Mouse (Mus musculus): ENCODE results near the gene Mansc1.

Gene Mansc1

DNA sequence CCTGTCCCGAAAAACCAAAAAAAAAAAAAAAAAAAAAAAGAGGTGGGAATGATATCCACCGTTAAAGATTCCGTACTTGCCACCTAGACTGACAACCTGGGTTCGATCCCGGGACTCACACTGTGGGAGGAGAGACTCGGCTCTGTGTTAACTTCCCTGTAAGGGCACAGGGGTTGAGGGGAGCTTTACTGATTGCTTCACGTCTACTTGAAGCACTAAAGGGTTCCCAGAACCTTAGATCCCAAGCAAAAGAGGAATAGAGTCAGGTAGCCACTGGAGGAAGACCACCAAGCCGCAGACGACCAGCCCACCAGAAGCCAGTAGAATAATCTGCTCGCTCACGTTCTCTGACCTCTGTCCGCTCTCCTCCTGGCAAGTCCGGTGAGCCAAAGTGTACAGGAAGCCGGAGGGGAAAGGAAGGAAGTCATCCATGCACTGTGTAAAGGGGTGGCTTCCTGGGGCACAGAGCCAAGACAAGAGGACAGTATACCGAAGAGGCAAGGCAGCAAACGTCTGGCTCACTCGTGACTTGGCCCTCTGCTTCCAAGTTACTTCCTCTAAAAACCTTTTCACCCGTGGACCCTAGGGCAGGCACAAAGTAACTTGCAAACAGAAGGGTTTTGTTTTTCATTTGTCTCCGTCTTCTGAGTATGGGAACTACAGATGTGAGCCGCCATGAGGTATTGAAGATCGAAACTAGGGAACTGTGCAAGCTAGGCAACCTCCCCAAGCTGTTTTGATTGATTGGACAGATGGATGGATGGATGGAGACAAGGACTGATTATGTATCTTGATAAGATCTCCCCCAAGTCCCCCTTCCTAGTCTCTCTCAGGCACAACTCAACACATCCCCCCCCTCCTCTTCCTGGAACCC is 37.5 kb downstream of the Mansc1 start:
- peak; percentile 87 to 92 for DNase-seq

DNA sequence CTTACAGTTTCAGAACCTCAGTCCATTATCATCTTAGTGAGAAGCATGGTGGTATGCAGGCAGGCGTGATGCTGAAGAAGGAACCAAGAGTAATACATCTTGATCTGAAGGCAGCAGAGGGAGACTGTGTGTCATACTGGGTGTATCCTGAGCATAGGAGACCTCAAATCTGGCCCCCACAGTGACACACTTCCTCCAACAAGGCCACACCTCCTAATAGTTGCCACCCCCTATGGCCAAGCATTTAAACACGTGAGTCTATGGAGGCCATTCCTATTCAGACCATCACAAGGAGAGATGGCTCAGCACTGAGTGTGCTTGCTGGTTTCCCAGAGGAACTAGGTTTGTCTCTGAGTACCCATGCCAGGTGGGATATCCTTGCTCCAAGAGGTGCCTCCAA is 40.7 kb downstream of the Mansc1 start:
- no peak for DNase-seq

DNA sequence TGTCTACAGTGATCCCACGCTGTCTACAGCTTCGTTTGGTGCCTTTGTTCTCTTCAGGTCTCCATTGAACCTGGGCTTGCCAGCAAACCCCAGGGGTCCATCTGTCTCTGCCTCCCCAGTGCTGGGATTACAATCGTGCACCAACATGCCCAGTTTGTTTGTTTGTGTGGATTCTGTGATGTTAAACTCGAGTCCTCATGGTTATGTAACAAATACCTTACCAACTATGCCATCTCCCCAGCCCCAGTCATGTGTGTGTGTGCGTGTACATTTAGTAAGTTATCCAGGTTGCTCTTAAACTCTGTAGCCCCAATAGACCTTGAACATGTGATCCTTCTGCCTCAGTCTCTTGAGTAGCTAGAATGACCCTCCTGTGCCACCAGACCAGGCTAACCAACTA is 46.0 kb downstream of the Mansc1 start:
- DNase-seq = no peak

DNA sequence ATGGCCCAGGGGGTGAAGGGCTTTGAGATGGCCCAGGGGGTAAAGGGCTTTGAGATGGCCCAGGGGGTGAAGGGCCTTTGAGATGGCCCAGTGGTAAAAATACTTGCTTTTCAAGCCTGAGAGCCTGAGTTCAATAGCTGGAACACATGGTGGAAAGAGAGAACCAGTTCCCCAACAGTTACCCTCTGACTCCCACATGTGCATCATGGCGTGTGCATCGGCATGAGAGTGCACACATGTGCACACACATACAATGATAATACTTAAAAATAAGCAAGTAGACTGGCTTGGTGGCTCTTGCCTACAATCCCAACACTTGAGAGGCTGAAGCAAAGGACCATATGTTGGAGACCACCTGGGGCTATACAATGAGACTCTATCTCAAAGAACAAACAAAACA is 47.7 kb downstream of the Mansc1 start:
- no peak for DNase-seq

DNA sequence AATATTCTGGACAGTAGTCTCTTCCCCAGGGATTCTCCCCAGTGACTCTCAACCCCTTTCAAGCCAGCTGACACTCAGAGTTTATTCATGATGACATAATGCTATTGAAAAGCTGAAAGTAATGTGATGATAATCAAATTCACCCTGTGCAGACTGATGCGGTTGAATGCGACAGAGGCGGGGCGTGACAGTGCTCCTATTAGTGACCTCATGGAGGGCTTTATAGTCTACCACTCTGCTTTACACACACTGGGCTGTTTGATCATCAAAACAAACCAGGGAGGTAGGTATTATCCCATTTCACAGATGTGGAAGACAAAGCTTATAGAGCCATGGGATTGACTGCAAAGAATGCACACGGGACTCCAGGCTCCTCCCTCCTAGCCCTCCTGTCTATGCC is 50.2 kb downstream of the Mansc1 start:
- DNase-seq = no peak

DNA sequence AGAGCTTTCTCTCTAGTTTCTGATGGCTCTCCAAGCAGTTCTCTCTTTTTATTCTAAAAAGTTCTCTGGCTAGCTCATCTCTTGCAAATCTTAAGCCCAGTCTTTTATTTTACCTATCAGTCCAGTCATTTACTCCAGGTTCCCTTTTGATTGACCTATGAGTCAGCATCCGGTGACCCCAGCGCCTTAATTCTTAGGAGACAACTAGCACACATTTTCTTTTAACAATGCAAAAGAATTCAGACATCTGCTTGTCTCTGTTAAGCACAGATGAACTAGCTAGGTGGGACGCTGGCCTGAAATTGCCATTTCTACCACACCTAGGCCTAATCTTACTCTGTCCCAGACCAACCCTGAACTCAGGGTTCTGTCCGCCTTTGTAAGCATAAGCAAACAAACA is 52.8 kb downstream of the Mansc1 start:
- no peak for DNase-seq

DNA sequence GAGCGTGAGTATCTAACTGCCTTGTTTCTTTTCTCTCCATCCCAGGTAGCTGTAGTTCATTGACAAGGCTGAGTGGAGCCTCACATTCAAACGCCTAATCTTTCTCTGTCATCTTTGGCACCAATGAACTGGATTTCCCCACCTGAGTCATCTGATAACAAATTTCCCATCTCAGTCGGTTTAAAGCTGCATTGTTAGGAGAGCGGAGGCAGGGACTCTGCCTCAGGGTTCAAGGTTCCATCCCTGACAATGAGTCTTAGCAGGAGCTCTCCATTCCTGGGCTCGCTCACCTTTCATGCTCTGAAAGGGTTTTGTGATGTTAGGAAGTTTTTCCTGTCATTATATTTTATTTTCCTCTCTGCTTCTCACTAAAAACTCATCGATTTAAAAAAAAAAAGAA is 54.2 kb downstream of the Mansc1 start:
- DNase-seq = no peak

DNA sequence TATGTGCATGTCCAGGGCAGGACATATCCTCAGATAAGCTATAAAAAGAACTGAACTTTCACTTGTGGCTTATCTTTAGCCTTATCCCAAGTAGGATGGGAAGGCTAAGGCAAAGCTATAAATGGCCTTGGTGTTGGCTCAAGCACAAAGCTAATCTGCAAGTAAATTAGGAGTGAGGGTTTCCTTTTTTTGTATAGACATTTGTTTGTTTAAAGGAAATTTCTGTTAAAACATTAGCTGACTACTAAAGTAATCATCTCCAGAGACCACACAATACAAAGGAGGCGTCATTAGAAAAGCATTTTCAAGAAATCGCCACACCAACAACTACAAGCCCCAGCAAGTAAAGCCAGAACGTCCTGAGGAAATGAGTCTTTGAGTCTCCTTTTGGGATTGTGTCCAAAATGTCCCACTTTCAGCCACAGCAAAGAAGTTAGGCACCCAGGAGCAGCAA is 57.0 kb downstream of the Mansc1 start:
- DNase-seq = no peak

DNA sequence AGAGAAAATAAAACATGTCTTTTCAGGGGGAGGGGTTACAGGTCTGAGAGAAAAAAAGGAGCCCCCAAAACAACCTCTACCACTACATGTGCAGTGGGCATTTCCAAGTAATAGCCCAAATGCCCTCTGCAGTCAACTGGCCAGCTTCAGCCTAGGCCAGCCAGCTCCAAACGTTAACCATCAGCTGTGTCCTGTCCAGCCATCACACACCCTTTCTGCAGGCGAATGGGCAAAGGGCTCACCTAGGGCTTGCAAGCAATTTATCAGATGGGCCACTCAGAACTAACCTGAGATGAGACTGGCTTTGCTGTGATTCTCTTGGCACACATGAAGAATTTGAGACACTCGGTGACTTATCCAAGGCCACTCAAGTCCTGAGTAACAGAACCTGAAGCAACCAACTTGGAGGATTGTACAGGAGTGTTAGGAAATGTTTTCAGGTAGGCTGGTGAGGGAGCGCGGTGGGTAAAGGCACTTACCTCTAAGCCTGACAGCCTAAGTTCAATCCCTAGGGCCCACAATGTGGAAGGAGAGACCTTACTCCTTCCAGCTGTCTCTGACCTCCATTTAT is 64.2 kb downstream of the Mansc1 start:
- peak; percentile 25 to 55 for DNase-seq

DNA sequence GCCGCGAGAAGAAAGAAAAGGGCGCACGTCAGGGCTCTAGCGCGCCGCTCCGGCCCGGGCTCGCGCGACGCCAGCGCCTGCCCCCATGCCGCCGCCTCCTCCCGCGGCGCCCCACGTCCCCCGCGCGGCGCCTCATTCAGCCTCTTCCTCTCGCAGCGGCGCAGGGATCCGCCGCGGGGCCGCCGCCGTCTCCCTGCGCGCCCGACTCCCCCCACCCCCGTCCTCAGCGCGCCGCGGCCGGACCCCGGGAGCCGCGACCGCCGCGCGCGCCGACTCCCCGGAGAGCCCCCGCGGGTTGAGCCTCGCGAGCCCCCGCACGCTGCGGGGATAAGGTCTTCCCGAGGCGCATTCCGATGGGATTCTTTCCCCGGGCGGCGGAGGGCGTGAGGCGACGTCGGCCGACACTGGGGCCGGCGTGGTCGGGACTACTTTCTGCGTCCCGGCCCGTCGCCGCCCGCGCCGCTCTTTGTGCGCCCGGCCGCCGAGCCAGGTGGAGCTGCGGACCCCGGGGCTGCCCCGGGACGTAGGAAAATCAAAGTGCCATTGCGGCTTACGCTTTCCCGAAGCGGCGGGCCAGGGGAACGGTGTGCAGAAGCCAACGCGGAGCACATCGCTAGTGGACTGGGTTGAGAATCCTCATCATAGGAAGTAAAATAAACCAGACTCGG is 65.3 kb downstream of the Mansc1 start, which contains the start of gene Lrp6:
Gene Lrp6, minus strand, starts transcription at position 148 of the 668 bp plus-strand sequence.
- peak; percentile 86 to 93 for DNase-seq

DNA sequence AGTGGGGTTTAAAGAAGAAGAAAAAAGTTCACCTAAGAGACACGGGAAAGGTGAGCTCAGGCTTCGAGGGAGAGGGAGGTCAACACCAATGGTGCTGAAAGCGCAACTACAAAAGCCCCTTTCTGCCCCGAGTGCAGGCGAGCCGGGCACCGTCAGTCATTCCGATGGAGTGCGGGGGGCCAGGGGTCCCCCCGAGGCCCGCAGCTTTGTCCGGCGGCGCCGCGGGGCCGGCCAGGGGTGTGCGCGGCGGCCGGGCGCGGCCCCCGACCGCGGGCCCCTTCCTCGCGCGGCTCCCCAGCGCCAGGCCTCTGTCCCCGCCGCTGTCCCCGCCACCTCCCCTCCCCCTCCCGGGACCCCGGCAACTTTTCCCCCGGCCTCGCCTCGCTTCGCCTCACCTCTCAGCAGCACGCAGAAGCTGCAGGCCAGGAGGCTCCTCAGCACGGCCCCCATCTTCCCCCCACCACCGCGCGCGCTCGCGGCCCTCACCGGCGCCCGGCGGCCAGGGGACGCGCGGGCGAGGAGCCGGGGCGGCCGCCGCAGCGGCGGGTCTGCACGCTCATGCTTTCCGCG is 66.0 kb downstream of the Mansc1 start:
- DNase-seq = no peak

DNA sequence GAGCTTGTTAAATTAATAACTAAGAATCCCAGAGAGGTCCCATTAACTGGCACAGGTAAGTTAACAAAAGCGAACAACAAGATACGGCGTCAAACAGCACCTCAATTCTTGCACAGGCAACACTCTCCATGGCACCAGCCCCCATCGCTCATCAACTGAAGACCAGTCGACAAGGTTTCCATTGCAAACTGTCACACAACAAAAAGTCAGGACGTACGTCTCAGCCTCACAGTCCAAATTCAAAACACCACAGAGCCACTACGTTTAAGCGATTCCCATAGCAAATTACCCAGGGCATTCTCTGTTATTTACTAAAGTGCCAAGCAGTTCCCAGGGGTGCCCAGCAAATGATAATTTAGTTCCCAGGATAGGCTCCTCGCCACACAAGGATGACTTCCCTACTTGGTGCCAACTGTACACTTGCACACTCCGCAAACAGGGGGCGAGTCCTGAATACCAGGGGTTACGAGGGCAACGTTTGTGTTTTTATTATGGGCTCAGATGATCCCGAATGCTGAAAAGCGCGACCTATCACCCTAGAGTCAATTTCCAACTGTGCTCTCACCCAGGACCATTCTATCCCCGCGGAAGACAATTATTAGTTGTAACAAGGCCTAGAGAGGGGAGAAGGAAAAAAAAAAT is 66.6 kb downstream of the Mansc1 start:
- peak; percentile 40 to 51 for DNase-seq

DNA sequence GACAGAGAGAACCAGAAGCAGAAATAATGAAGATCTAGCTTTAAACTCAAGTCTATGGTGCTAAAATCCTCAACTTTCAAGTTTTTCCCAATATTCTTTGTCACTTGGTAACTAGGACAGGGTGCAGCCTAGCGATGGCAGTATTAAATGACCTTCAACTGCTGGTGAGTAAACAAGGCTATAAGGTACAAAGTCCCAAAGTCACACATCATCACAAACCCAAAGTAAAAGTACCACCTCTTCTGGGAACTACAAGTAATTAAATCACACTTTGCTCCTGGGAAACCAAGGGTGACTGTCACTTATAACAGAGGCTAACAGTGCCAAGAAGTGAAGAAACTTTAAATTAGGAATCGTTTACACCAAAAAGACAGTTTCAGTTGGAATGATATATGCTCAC is 67.7 kb downstream of the Mansc1 start:
- no peak for DNase-seq

DNA sequence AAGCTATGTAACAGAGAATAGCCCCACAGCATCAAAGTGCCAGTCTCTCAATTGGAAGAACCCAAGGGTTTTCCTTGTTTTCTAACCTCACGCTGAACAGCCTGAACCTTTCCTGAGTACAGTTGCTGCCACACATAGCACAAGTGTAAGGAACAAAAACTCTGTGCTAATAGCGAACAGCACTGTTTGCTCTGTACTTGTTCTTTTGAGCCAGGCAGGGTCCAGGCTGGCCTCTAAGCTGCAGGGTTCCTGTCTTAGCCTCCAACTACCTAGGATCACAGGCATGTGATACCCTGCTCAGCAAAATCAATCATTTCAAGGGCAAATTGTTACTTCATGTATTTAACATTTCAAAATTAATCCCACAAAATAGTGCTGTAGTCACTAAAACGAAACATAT is 72.7 kb downstream of the Mansc1 start:
- DNase-seq = no peak

Data from kidney, postnatal 25 days (tissue).